Mouse (Mus musculus) cerebellum, adult (tissue): ENCODE measurements around the gene Hoxb5.

ENCODE experiments used
- ATAC-seq: cut with Nextera tagmentation; 2 replicates; pipeline ENCODE4 v1.9.2; 2017; ENCODE audit warnings: mild to moderate bottlenecking, moderate library complexity, mixed read lengths; ENCODE audit not compliant: insufficient number of reproducible peaks, low FRiP score, low TSS enrichment

The Hoxb5 gene

DNA sequence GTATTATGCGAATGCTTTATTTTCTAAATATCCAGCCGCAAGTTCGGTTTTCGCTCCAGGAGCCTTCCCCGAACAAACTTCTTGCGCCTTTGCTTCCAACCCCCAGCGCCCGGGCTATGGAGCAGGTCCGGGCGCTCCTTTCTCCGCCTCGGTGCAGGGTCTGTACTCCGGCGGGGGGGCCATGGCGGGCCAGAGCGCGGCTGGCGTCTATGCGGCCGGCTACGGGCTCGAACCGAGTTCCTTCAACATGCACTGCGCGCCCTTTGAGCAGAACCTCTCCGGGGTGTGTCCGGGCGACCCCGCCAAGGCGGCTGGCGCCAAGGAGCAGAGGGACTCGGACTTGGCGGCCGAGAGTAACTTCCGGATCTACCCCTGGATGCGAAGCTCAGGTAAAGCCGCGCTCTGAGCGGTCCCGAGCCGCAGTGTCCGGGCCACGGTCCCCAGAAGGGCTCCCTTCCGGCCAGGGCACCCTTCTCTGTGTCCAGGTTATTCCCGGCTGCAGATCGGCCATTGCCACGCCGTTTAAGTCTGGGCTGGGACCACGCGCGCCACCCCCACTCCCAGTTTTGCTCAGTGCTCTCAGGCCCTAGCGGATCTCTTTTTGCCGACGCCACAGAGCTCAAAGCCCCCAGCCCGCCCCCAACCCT lies 16.3 kb upstream of the Hoxb5 start:
- no peak for ATAC-seq

DNA sequence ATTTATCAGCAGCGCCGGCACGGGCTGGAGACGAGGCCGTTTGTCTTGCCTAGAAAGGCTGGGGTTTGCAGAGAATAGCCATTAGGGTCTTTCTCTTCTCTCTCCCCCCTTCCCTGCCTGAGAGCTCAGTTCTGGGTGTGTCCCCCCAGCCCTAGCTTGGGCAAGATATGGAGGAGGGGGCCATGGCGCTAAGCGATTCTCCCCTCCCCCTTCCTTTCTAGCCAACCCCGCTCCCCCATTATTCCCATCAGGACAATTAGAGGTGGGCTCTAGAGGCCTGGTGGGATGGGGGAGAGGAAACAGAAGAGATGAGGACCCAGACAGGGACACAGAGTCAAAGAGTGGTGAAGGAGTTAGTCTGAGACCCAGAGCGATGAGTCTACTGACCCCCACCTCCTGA lies 15.7 kb upstream of the Hoxb5 start:
- no peak for ATAC-seq

DNA sequence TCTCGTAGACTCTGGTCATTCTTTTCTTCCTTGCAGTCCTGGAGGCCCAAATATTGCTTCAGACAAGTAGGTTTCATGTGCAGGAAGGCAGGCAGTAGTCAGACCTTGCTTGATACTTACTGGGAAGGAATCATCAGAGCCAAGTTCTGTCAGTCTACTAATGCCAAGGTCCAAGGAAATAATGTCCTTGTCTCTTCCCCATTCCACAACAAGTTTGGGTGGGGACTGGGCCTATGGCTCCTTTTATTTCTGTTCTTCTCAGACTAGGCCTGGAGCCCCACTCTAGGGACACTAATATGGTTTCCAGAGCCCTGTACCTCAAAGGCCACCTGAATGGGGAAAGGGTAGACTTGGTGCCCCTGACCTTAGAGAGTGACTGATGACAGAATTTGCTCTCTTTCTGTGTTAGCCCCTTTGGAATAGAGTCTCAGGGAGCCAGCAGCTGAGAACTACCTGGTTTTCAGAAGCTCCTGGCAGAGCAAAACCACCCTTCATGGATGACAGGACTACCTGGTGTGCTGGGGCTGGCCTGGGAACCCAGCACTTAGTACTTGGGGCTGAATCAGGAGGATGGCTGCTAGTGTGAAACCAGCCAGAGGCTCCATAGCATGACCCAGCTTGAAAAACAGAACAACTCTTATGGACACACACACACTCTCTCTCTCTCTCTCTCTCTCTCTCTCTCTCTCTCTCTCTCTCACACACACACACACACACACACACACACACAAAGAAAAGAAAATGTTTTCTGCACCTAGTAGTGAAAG lies 14.5 kb upstream of the Hoxb5 start:
- no peak for ATAC-seq

DNA sequence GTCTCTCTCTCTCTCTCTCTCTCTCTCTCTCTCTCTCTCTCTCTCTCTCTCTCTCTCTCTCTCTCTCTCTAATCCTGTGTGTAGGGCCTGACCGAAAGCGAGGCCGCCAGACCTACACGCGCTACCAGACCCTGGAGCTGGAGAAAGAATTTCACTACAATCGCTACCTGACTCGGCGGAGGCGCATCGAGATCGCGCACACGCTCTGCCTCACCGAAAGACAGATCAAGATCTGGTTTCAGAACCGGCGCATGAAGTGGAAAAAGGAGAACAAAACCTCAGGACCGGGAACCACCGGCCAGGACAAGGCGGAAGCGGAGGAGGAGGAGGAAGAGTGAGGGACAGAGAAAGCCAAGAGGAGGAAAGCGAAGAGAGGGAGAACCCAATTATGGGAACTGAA lies 13.8 kb upstream of the Hoxb5 start:
- no peak for ATAC-seq

DNA sequence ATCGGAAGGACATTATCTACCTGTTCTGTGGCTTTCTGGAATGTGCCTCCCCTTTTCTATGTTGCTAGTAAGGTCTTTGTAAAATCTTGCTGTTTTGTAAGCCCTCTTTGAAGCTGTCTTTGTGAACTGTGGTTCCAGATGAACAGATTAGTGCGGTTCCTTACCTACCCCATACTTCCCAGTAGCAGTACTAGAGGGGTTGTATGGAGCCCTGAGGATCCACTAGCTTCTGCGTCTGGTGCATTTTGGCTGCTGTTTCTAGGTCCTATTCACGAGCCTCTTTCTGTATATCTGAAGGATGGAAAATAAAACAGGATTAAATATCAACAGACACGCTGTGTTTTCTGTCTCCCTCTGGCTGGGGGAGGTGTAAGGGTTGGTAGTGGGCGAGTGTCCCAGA lies 13.3 kb upstream of the Hoxb5 start:
- ATAC-seq: no peak

DNA sequence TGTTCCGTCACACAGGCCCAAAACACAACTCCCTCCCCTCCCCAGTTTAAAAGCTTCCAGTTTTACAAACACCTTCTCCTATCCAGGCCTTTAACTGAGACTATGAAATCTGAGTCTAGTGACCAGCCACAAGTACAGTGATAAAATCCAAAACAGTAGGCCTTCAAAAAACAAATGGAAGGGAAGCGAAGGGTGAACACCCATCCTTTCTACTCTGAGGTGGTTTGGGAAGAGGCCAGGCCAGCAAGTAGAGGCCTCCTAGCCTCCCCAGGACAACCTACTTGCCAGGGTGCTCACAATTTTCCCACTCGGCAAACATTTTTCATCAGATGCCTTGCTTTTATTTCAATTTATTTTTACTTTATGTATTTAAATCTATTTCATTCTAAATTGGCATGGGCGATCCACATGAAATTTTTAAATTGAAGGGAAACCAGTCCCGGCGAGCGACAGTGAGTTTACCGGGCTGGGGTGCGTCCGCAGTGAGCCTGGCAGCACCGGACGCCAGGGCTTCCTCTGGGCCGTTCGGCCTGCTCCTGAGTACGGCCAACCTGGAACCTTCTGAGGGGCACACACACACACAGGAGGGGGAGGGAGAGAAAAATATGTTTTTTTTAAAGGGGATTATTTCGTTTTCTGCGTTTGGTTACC lies 12.3 kb upstream of the Hoxb5 start:
- no peak for ATAC-seq

DNA sequence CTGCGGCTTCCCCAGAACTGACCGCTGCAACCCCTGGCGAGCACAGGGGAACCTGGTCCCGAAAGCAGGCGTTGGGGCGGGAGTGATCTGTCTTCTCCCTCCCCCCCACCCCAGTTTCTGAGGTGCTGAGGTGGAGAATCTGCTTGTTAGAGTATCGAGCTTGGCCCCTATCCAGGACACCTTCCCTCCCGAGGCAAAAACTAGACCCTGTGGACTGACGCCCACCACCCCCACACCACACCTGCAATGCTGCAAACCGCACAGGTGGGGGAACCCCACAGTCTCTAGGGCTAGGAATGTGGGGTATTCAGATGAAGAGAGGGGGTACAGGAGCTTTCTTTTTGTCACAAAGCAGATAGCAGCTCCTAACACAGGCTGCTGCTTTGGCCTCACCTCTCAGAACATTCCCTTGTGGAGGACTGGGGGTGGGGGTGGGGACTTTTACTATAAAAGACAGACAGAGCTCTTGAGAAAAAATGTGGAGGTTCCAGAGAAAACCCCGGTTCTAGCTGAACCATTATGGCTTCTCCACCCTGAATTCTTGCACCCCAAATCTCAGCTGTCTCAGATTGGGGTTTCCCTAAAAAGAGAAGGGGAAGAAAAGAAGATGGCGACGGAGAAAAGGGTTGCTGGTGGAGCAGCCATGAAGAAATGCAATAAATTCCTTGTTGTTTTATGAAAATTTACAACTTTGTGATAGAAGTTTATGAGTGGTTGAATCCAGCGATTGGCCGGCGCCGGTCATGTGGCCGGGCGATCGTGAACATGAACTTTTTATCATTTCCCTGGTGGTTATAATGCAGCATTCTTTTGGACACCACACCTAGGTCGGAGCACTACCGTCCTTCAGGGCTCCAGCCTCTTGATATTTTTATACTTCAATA lies 11.2 kb upstream of the Hoxb5 start, which contains the start of gene Hoxb6:
TSS of gene Hoxb6 (plus strand) at position 796 of the 884 bp plus-strand sequence.
- ATAC-seq: no peak

DNA sequence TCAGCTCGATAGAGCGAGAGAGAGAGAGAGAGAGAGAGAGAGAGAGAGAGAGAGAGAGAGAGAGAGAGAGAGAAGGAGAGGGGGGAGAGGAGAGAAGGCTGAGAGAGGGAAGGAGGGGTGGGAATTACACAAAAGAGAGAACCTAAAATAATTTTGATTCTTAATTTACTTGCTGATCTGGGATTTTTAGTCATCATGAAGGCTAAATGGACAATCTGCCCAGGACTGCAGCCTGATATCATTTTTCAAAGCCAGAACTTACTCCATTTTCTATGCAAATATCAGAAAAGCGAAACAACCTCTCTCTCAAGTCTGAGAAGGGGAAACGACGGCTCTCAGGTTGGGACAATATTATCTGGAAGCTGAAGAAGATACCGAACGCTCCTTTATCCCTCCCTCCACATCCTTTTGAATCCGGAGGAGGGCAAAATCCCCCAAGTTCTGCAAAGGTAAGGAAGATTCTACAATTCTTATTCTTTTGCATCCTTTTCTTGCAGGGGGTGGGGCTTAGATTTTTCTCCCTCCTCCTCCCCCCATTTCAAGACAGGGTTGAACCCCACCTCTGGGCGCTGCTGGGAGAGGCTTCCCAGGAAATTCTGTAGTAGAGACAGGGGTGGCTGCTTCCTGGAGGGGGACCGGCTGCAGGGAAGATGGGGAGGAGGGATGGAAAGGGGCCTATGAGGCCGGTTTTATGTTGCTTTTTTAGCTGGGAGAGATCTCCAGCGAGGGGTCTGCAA lies 10.4 kb upstream of the Hoxb5 start:
- no peak for ATAC-seq

DNA sequence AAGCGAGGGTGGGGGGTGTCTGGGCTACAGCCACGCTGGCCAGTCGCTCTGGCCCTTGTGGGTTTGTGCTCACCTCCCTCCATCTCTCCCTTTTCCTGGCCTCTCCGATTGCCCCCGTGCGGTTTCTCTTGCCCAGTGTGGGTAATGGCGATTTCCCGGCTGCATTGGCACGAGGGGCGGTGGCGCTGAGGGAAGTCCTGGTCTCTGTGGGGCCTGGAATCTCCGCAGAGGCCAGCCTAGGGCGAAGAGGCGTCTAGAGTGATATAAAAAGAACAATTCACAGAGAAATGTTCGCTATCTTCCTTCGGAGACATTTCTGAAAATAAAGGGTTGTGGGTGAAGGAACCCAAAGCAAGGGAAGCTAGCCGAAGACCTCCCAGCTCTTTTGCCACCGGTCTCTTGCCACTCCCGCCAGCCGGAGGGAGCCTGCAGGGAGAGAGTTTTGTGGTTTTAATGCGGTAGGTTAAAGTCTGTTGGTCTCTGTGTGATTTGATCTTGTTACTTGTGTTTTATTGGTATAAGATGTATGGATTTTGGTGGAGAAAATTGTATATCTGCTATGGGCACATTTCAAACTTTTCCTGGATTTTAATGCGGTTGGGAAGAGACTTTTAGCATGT lies 9.7 kb upstream of the Hoxb5 start:
- ATAC-seq: no peak

DNA sequence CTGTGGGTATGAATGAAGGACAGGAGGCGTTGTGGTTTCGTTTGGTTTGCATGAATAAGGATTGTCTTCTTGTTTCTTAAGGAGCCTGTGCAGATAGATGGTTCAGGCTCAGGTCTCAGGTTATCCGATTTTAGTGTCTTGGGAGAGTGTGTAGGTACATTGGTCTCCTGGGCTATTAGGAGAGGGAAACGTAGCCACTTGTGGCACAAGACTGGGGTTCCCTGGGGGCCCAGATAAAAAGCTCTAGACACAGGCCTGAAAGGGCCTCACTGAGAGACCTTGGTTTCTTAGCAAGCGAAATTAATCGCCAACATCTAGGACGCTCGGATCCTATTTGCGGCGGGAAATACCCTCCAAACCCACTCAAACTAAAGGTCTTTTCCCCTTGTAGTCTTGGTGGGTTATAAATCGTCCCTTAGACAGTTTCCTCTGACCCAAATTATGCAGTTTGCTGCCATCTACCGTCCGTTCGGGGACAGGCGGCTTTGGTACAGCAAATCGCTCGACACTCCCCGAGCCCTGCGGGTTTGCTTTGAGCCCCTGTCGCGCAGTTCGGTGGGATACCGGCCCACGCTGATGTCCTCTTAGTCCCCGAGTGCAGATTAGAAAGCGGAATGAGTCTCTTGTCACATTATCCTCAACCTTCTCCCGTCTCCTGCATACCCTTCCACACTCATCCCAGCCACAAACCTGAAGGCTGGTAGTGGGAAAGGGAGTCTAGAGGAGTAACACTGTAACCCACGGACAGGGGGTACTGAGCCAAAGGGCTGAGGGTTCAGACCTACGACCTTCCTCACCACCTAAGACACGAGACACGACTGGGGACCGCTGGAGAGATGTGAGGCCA lies 8.7 kb upstream of the Hoxb5 start:
- ATAC-seq: no peak

DNA sequence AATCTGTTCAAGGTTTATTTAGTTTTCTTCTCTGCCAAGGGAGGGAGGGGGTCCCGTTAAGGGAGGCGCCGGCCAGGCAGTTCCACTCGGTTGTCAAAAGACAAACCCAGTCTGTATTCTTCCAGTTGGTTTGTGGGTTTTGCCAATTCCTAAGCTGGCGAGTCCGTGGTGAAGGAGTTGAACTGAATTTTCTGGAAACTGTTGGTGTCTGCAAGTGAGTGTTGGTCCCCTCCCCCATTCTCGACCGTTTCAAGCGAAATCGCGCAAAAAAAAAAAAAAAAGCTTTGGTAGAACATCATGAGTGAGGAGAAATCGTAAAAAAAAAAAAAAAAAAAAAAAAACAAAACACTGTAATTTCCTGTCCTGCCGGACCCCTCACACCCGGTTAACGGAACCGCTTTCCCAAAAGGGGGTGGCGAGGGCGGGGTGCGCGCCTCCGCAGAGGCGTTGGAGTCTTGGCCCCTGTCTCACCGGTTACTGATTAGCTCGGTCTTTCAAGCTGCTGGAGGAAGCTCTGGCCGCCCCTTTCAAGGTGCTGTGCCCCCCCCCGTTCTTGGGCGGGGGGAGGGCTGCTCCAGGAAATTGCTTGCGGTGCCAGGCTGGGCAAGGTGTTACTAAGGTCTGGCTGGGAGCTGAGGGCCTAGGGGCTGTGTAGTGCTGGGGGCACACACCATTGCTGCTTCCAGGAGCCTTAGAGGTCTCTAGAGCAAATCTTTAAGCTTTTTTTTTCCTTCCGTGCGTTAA lies 7.9 kb upstream of the Hoxb5 start:
- ATAC-seq: no peak

DNA sequence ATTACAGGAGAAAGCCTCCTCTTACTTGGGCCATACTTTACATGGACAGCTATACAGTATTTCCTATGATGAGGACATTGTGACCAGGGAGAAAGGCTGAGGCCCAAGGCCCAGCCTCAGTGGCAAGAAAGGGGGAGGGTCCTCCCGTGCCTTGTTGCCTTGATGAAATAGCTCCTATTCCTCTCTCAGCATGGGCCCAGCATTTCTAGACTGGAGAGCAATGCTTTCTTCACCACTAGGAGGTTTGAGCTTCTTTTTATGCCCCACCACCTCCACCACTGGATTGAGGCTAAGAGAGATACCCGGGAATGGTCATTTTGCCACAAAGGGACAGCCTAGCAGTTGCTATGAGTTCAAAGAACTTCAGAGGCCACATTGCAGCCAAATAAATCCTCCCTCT lies 6.1 kb upstream of the Hoxb5 start:
- no peak for ATAC-seq

DNA sequence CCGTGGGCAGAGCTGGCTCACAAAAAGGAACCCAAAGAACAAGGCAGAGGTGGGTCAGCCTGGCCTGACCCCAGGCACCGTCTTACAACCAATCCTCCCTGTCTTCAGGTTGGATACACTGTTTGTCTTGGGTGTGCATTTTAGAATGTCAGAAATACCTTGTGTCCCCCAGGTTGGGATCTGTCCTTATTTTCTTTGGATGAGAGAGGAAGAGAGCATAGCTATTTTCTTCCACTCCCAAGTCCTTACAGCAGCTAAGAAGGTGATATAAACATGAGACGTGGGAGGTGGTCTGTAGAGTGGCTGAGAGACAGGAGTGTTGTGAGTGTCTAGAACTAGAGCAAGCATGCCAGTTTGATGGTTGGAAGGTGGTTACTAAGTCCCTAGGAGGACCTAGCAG lies 5.7 kb upstream of the Hoxb5 start:
- ATAC-seq: no peak

DNA sequence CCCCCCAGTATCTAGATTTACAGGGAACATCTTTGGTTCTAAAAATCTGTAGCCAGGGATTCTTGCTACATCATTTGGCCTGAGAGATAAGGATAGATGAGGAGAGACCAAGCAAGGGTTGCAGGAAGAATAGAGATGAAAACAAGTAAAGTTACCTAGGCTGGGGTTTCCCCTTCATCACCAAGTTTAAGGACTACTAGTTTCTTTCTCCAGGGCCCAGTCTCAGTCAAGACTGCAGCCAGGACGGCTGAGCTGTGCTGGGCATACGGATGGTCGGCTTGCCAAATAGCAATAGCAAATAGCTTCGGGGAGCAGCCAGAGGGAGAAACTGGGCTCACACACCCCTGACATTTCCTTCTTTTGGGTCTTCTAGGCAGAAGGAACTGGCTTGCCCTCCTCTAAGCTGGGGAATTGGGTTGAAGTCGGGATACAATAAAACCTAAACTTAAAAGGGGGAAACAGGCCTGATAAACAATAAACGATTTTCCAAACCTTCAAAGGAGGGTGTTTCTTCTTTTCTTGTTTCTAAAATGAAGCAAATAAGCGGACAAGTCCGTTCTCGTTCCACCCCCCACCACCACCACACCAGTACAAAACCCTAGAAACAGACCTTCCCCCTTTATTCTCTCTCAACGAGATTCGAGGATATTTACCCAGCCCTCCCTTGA lies 5.0 kb upstream of the Hoxb5 start:
- ATAC-seq: no peak

DNA sequence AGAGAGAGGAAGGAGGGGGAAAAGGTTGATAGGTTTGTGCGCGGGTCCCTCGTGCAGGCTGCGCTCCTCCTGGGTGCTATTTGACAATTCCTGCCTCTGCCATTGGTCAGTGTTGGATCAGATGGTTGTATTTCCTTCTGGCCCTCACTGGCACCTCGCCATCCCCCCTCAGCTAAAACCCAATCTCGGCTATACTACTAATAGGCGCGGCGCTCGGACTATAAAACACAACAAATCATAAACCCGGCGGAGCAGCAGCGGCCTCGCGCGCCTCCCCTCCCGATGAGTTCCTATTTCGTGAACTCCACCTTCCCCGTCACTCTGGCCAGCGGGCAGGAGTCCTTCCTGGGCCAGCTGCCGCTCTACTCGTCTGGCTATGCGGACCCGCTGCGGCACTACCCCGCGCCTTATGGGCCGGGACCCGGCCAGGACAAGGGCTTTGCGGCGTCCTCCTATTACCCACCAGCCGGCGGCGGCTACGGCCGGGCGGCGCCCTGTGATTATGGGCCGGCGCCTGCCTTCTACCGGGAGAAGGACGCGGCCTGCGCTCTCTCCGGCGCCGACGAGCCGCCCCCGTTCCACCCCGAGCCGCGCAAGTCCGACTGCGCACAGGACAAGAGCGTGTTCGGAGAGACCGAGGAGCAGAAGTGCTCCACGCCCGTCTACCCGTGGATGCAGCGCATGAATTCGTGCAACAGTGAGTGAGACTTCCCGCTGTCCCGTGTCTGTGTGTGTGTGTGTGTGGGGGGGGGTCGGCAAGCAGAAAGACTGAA lies 4.1 kb upstream of the Hoxb5 start:
- no peak for ATAC-seq

DNA sequence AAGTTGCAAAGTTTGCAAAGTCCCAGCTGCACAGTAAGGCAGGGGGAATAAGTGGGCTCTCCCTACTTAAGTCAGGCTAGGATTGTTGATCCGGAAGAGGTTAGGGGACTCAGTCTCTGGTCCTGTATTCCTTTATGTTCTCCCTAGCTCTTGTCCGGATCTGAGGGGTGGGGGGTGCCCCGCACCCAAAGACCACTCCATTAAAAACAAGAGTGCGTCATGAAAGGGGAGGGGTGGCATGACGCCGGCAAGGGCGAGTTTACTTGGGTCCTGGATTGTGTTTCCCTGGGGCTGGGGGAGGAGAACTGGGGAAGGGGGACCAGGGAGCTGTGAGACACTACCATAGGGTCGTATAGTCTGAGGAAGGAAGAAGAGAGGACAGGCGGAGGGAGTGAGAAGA lies 3.4 kb upstream of the Hoxb5 start:
- no peak for ATAC-seq
